Mouse (Mus musculus) CD4-positive naive resting alpha-beta T cell, adult 57 days (primary cell): Measurements from ENCODE around the gene Mettl27. TPM values are rescaled to one million over a fixed set of nuclear protein-coding genes. Genes with fewer than 3 reads are reported as not detected.

Experiments
- total RNA-seq: library from RNA; stranded (reverse); gene quantifications from one replicate; pipeline ENCODE4 v1.2.4, GENCODE M21; 2023

The Mettl27 gene
- 21.3 TPM for total RNA-seq

DNA sequence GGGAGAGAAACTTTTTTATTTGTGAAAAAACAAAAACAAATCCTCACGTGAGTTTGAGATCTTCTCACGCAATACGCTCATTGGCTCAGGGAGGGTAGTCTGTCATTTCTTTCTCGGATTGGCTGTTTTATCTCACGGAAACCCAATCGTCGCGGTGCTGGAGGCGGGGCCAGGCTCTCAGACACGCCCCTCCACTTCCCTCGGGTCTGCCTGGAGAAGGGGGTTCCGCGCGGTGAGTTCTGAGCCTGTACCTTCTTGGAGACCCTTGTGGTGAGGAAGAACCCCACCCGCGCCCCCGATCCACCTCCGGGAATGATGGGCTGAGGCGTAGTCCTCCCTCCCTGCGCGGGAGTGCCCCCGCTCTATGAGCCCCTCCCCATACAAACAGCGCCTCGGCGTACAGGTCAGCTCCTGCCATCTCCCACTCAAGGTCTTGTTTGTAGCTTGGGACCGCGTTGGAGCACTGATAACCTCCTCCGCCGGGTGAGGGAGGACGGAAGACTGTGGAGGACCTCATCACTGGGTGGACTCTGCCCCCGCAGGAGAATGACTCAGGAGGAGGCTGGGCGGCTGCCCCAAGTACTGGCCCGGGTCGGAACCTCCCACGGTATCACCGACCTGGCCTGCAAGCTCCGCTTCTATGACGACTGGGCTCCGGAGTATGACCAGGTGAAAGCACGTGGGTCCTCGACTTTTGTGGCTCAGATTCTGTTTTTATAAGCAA lies at the start of gene Mettl27:
Gene Mettl27 (plus strand): TSS at position 190 of the 724 bp plus-strand sequence.

DNA sequence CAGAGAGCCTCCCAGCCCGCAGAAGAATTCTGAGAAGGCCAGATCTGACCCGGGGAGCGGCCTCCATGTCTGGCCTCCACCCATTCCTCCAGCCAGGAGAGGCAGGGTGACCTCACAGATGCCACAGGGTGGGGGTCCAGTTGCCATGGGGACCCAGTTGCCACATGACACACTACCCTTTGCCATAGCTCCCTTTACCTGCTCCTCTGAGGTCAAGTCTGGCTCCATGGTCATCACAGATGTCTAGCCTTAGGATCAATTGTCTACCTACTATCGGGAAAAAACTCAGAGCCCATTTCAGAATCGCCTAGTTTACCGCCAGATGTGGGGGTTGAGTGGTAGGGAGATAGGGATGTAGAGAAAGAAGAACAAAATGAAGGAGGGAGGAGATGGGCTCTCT lies 25.5 kb upstream of the Mettl27 start, which contains the start of gene Tmem270:
Gene Tmem270 (minus strand): TSS at position 101 of the 400 bp plus-strand sequence.

DNA sequence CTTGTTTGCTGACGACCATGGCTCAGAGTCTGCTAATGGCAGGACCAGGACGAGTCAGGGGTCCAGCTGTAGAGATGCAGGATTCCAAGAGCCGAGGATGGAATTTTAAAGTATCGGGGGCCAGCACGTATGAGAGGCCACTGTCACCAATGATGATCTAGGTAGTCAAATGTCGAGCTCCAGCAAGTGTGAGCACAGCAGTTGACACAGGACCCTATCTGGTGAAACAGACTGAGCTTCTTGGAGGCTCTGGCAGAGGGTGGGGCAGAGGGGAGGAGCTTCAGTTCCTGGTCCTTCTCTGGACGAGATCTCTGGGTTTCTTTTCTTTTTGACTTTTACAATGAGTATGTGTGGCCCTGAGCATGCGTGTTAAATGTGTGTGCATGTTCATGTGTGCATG lies 16.9 kb upstream of the Mettl27 start, which contains the start of gene Cldn13:
Gene Cldn13 (minus strand): TSS at position 216 of the 400 bp plus-strand sequence.

DNA sequence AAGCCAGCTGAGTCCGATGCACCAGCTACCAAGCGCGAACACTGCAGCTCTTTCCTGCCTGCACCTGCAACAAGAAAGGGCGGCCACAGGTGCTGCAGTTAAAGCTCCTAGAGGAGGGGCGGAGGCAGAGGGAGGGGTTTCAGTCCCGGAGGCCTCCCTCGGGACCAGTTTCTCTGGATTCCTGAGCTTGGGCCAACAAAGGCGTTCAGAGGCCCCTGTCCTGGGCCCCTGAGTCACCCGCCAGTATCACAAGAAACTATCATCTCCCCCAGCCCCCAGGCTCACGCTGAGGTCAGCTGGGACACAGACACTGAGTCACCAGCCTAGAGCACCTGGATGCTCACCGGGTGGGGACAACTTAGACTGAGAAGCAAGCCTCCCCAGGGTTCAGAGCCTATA lies 14.7 kb downstream of the Mettl27 start, which contains the start of gene Cldn4:
Gene Cldn4 (minus strand): TSS at position 78 of the 399 bp plus-strand sequence.

DNA sequence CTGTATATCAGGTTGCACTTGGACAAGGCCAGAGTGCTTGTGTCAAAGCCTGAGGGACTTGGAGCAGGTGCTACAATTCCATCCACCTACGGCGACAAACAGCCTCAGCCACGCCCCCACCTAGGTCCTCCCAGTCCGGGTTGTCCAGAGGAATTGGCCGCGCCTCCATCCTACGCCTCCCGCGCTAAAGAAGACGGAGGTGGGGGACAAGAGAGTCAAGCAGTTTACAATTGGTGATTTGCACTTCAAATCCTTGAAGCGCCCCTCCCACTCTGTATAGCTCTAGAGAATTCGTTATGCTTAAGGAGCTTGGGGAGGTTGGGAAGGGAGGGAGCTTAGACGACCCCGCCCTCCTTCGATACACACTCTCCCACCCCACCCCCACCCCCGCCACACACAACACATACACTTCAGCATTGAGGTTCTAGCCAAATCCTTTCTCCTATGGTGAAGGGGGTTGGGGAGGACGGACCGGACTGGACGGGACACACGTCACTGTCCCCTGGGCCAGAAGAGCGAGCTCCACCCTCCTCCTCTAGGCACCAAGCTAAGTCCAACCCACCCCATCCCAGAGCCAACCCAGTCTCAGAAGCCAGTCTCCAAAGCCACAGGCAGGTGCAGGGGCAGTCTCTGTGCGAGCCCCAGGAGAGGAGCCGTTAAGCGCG lies 53.6 kb downstream of the Mettl27 start, which contains the start of gene Cldn3:
Gene Cldn3 (plus strand): TSS at position 582 of the 665 bp plus-strand sequence.

Other genes starting within 250 kb of the Mettl27 start
- gene Limk1, start 243.8 kb upstream of the Mettl27 start, total RNA-seq = 16.3 TPM
- gene Eln, start 185.0 kb upstream of the Mettl27 start, total RNA-seq = 0.74 TPM
- not detected for gene Tmem270, start 25.6 kb upstream of the Mettl27 start, total RNA-seq
- gene Cldn13, start 16.8 kb upstream of the Mettl27 start, total RNA-seq = not detected
- not detected for gene Cldn4, start 14.6 kb downstream of the Mettl27 start, total RNA-seq
- gene Cldn3, start 53.8 kb downstream of the Mettl27 start, total RNA-seq = not detected
- 48.8 TPM for gene Abhd11, start 76.8 kb downstream of the Mettl27 start, total RNA-seq
- gene Stx1a, start 91.1 kb downstream of the Mettl27 start, total RNA-seq = 55.8 TPM
- gene Dnajc30, start 131.8 kb downstream of the Mettl27 start, total RNA-seq = 17.4 TPM
- gene Bud23, start 132.6 kb downstream of the Mettl27 start, total RNA-seq = 74.1 TPM
- not detected for gene Vps37d, start 145.9 kb downstream of the Mettl27 start, total RNA-seq
- gene Mlxipl, start 157.5 kb downstream of the Mettl27 start, total RNA-seq = 0.98 TPM
- gene Tbl2, start 217.3 kb downstream of the Mettl27 start, total RNA-seq = 17.1 TPM
- 66.2 TPM for gene Bcl7b, start 235.9 kb downstream of the Mettl27 start, total RNA-seq